Mouse (Mus musculus) E14TG2a.4 (cell line): ENCODE measurements at regions not wholly inside any gene's neighbourhood (a gene's known extent, or its start where the extent isn't known, plus 50 kb on each side); places are given as distances from the start of the nearest gene placed in this dataset.

ENCODE experiments used
- CTCF ChIP-seq: conservative IDR thresholded peaks from 2 replicates; pipeline ENCODE4 v1.5.1; 2014; ENCODE audit warnings: low read length
- NANOG ChIP-seq: IDR thresholded peaks from 2 replicates; pipeline ENCODE4 v1.6.1; 2014; ENCODE audit warnings: borderline replicate concordance, low read length, mixed read lengths
- POU5F1 ChIP-seq: IDR thresholded peaks from 2 replicates; pipeline ENCODE4 v1.6.1; 2014; ENCODE audit warnings: low read length, borderline replicate concordance

GRCm38 (mm10) chr11:52675022-52675421 lies 89.4 kb upstream of the Fstl4 start:
- TF ChIP-seq CTCF (no peak), NANOG (no peak), POU5F1 (no peak)
